Mouse (Mus musculus) liver, embryonic 14.5 days (tissue): ENCODE data around the gene Mafg. TPM values are rescaled to one million over a fixed set of nuclear protein-coding genes. Genes with fewer than 3 reads are reported as not detected.
"Not testable (repeated sequence)": the region's sequence is repeated elsewhere in the genome, so short reads cannot be mapped to it uniquely, and the experiment has no call there.

Source experiments
- ATAC-seq: fragments of 200-750 bp; cut with Nextera tagmentation; 2 replicates; pipeline ENCODE4 v1.8.0; 2017; ENCODE audit warnings: moderate number of reproducible peaks, mild to moderate bottlenecking, moderate library complexity; ENCODE audit not compliant: insufficient read depth
- DNase-seq, 3 experiments: peaks; one replicate each; pipeline ENCODE4 v3.0.0-alpha.2; 2012 to 2013; ENCODE audit warnings: low read depth in 3 of 3, low spot score in 3 of 3
- H3K27ac ChIP-seq: fragments of 300-500 bp; sonication (generic); 2 replicates; pipeline ENCODE4 v1.5.1; 2014; ENCODE audit warnings: moderate library complexity, mild to moderate bottlenecking, control low read depth, inconsistent platforms
- H3K27me3 ChIP-seq: fragments of 300-500 bp; sonication (generic); 2 replicates; pipeline ENCODE4 v1.6.1; 2014; ENCODE audit warnings: mild to moderate bottlenecking, low read length, moderate library complexity; ENCODE audit not compliant: control insufficient read depth, insufficient read depth
- H3K36me3 ChIP-seq: fragments of 300-500 bp; sonication (generic); replicated peaks from 2 replicates; pipeline ENCODE4 v1.6.1; 2014; ENCODE audit warnings: low read depth; ENCODE audit not compliant: control insufficient read depth, insufficient read depth
- H3K4me1 ChIP-seq, 2 experiments: fragments of 200-500 bp in 1 of 2; fragments of 300-500 bp in 1 of 2; sonication (generic) in 1 of 2; replicated peaks; 2 replicates each; pipeline ENCODE4 v1.6.1; 2012 to 2014; ENCODE audit warnings: antibody characterized with exemption in 1 of 2, inconsistent platforms in 1 of 2, low read length in 1 of 2; ENCODE audit not compliant: control insufficient read depth in 2 of 2, insufficient read depth in 2 of 2
- H3K4me2 ChIP-seq: fragments of 300-500 bp; sonication (generic); 2 replicates; pipeline ENCODE4 v1.6.1; 2014; ENCODE audit warnings: low read depth, mild to moderate bottlenecking, control low read depth, moderate library complexity
- H3K4me3 ChIP-seq, 2 experiments: fragments of 200-500 bp in 1 of 2; fragments of 300-500 bp in 1 of 2; sonication (generic) in 1 of 2; 2 replicates each; pipeline ENCODE4 v1.5.1; 2012 to 2014; ENCODE audit warnings: low read depth in 2 of 2, low read length in 2 of 2, mild to moderate bottlenecking in 2 of 2, control low read depth in 1 of 2, inconsistent platforms in 1 of 2, moderate library complexity in 1 of 2; ENCODE audit not compliant: insufficient read depth in 1 of 2
- H3K9ac ChIP-seq: fragments of 300-500 bp; sonication (generic); replicated peaks from 2 replicates; pipeline ENCODE4 v1.6.1; 2014; ENCODE audit warnings: mild to moderate bottlenecking, control low read depth, moderate library complexity
- H3K9me3 ChIP-seq: fragments of 300-500 bp; sonication (generic); 2 replicates; pipeline ENCODE4 v1.6.1; 2016; ENCODE audit warnings: low read length, mixed read lengths; ENCODE audit not compliant: control insufficient read depth
- CTCF ChIP-seq: IDR thresholded peaks from 2 replicates; pipeline ENCODE4 v1.5.1; 2016; ENCODE audit warnings: antibody characterized with exemption, low read depth, control low read depth
- EP300 ChIP-seq: IDR thresholded peaks from 2 replicates; pipeline ENCODE4 v1.6.1; 2016; ENCODE audit warnings: antibody characterized with exemption, low read depth
- WGBS: fragments of 180-500 bp; shearing (Covaris S2); extraction: QIAGEN DNeasy Blood & Tissue Kit; methylation state at CpG from one replicate; pipeline ENCODE4 v1.1.7; 2014; ENCODE audit not compliant: insufficient replicate concordance; 5-methylcytosine and 5-hydroxymethylcytosine counted together
- polyA plus RNA-seq, 2 experiments: library from polyadenylated mRNA; depleted of rRNA in 1 of 2; stranded (reverse) in 1 of 2; unstranded in 1 of 2; fragments of >200 nt; fragmentation: Nextera tagmentation in 1 of 2; extraction: Ambion mirVana in 1 of 2; gene quantifications; 2 replicates each; pipeline versions ENCODE4 v1.2.1 to v1.2.3; 2012 to 2014

Gene Mafg
- polyA plus RNA-seq, 2 experiments, result 20.9 to 30.9 TPM

DNA sequence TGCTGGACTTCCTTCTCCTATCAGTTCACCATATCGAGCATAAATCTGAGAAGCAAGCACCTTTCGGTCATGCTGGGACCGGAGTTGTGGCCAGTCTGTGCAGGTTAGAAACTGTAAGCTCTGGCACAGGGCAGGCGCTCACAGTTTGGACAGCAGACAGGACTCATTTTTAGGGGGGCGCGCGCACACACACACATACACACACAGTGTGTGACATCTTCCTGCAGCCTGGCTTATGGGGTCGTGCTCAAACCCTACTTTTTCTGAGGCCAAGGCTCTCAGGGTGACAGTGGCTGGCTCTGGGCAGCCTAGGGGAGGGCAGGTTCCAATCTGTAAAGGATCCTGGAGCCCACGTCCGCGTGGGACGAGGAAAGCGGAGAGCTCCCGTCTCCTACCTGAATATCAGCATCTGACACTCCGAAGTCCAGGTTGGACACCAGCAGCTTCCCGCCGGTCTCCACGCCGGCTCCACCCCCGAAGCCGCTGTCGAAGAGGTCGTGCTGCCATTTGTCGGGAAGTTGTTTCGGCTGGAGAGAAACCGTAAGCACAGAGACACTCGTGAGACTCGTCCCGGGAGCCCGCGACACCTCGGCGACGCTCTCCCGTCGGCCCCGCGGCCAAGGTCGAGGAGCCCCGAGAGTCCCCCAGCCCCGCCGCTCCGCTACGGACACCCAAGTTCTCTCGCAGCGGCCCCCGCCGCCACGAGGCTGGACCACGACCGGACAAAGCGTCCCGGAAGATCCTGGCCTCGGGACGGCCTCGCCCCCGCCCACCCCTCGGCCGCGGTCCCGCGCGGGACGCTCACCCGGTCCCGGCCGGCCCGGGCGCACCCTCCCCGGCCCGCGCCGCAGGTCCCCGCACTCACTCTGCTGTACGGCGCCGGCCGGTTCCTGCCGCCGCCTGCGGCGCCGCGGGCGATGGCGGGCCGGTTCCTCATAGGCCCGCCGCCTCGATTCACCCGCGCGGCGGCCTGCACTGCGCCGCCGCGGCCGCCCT is 35.9 kb downstream of the Mafg start:
- H3K4me2 ChIP-seq, result peak overlapping the region; percentile 100
- DNase-seq (no peak), ATAC-seq (peak; percentile 40)
- H3K36me3 ChIP-seq, result peaks cover 56% of the 10 kb centered on the region
- peak overlapping the region; percentile 99 for H3K9ac ChIP-seq
- peak overlapping the region; percentile 89 to 100 for H3K4me3 ChIP-seq
- WGBS, result 3% methylated on average over 89 of the region's 99 CpGs
- TF ChIP-seq CTCF (no peak), EP300 (no peak)
- peaks cover 21 to 25% of the 10 kb centered on the region in 2 experiments for H3K4me1 ChIP-seq
- H3K27ac ChIP-seq, result peak overlapping the region; percentile 96
- H3K9me3 ChIP-seq, result no peaks in the 10 kb centered on the region
- no peaks in the 10 kb centered on the region for H3K27me3 ChIP-seq

DNA sequence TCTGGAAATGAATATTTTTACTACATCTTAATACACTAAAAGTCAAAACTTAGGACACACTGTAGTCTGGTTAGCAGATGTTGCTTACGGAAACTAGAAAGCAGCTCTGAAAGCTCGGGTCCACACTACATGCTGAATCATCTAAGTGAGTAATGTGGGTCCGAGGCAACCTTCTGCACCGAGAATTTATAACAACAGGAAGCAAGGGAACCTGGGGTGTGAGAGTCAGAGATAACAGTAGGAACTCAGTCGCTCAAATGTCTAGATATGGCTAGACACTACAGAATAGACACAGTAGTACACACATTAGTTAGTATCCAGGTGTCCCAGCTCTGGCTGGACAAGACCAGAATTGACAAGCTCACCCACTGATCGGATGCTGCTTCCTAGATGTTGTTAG is 44.9 kb downstream of the Mafg start:
- 23% methylated on average over 6 of the region's 6 CpGs for WGBS
- ATAC-seq (peak; percentile 42; the same call in 1 of the 2 replicates), DNase-seq (no peak)
- Histone ChIP-seq H3K27ac (no peak overlapping the region), H3K9ac (no peak overlapping the region), H3K4me3 (no peak overlapping the region), H3K9me3 (no peaks in the 10 kb centered on the region), H3K36me3 (peaks cover 84% of the 10 kb centered on the region), H3K27me3 (no peaks in the 10 kb centered on the region), H3K4me2 (no peak overlapping the region), H3K4me1 (peaks cover 0 to 7% of the 10 kb centered on the region in 2 experiments; a peak in 2 of 4 replicates)
- TF ChIP-seq CTCF (no peak), EP300 (no peak)

DNA sequence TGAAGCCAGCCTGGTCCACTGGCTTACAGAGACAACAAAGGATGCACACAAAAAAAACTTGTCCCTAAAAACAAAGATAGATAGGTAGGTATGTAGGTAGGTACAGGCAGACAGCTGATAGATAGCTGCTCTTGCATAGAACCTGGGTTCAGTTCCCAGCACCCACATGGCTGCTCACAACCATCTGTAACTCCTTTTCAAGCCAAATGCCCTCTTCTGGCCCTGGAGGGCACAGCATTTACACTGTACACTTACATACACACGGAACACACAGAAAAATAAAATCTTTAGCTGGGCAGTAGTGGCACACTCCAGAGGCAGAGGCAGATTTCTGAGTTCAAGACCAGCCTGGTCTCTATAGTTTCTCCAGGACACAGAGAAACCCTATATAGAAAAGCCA is 49.5 kb downstream of the Mafg start:
- H3K4me3 ChIP-seq, result no peak overlapping the region
- 83% methylated on average over 1 of the region's 1 CpGs for WGBS

DNA sequence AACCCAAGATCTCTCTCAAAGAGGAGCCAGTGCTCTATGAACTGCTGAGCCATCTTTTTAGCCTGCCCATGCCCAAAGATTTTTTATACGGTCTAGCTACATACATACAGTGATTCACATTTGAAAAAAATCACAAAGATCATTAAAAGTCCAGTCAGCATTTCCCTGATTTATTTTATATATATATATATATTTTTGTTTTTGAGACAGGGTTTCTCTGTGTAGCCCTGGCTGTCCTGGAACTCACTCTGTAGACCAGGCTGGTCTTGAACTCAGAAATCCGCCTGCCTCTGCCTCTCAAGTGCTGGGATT is 50.5 kb downstream of the Mafg start:
- H3K27me3 ChIP-seq, ATAC-seq, H3K4me3 ChIP-seq, H3K9ac ChIP-seq, DNase-seq, H3K9me3 ChIP-seq, H3K27ac ChIP-seq, H3K4me2 ChIP-seq: not testable (repeated sequence)
- H3K4me1 ChIP-seq, result peaks cover 13 to 17% of the 10 kb centered on the region in 2 experiments
- peaks cover 47% of the 10 kb centered on the region for H3K36me3 ChIP-seq
- 79% methylated on average over 2 of the region's 2 CpGs for WGBS

More for the DNA sequence above, 49.5 kb downstream of the Mafg start:
- peaks cover 17 to 18% of the 10 kb centered on the region in 2 experiments for H3K4me1 ChIP-seq
- ATAC-seq (no peak), DNase-seq (no peak)
- no peak overlapping the region for H3K27ac ChIP-seq
- H3K36me3 ChIP-seq, result peaks cover 47% of the 10 kb centered on the region
- no peak overlapping the region for H3K9ac ChIP-seq
- H3K9me3 ChIP-seq, result no peaks in the 10 kb centered on the region
- H3K4me2 ChIP-seq, result no peak overlapping the region
- no peaks in the 10 kb centered on the region for H3K27me3 ChIP-seq
- TF ChIP-seq EP300 (no peak), CTCF (no peak)

- WGBS, result 62% methylated on average over 8 of the region's 8 CpGs
- H3K27me3 ChIP-seq, result no peaks in the 10 kb centered on the region
- no peak for DNase-seq
- H3K36me3 ChIP-seq, result peaks cover 43% of the 10 kb centered on the region
- no peak for ATAC-seq
- peaks cover 13 to 17% of the 10 kb centered on the region in 2 experiments for H3K4me1 ChIP-seq
- H3K4me3 ChIP-seq, result peak overlapping the region; percentile 86 to 89; a peak in 3 of 4 replicates
- H3K4me2 ChIP-seq, result peak overlapping the region; percentile 98
- H3K9ac ChIP-seq, result peak overlapping the region; percentile 86
- no peaks in the 10 kb centered on the region for H3K9me3 ChIP-seq
- no peak for TF ChIP-seq EP300
- TF ChIP-seq CTCF, result peak; percentile 71
- peak overlapping the region; percentile 70 for H3K27ac ChIP-seq
These were observed 51.0 kb downstream of the Mafg start for GRCm38 (mm10) chr11:120582268-120582981.
